Mouse (Mus musculus): ENCODE data around the gene Tmem51.

Tmem51 gene

DNA sequence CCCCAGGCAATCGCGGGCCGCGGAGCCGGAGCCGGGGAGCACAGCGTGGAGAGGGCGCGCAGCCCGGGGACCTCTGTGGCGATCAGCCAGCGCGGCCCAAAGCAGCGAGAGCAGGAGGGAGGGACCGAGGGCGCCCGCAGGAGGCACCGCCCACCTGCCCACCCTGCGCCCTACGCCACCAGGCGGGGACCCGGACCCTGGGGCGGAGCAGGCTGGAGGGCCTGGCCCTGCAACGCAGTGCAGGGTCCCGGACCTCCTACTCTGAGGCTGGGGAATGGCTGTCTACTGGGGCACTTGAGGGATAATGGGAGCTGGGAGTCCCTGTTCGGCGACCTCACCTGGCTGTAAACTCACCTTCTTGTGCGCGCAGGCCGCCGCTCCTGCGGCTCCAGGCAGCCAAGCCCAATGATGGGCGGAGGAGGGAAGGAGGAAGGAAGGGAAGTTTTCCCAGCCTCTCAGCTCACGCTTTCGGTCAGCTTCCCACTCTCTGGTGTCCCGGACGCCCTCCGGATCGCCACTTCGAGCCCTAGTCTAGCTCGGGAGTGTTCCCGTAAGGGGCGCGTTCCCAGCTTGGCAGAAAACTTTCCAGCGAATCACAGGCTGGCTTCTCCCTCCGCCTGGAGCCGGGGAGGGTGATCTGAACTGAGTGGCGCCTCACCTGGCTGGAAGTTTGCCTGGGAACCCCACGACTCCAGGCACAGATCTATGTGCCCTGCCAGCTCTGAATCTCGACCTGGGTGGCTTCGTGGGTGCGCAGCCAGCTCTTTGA lies at the start of gene Tmem51:
Gene Tmem51, minus strand, starts transcription at position 174 of the 769 bp plus-strand sequence.
- no peak for DNase-seq (ENCODE audit: low read depth, low spot score)

DNA sequence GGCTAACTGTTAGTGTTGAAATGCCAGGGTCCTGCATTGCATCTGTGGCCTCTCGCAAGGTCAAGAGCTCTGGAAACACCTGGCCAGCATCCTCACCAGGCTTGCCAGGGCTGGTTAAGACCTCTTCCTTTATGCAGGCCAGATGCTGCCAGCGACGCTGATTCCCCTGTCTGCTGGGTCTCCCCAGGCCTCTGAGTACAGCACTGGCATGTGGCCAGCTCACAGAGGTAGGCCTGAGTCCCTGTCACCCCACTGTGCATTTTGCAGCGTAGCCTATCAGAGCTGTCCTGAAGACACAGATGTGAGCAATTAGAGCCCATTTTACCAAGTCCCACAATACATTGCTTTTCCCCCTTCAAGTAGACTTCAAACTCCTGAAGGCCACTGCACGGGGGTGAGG lies 46.1 kb upstream of the Tmem51 start:
- DNase-seq (ENCODE audit: low read depth, low spot score): peak; percentile 55

DNA sequence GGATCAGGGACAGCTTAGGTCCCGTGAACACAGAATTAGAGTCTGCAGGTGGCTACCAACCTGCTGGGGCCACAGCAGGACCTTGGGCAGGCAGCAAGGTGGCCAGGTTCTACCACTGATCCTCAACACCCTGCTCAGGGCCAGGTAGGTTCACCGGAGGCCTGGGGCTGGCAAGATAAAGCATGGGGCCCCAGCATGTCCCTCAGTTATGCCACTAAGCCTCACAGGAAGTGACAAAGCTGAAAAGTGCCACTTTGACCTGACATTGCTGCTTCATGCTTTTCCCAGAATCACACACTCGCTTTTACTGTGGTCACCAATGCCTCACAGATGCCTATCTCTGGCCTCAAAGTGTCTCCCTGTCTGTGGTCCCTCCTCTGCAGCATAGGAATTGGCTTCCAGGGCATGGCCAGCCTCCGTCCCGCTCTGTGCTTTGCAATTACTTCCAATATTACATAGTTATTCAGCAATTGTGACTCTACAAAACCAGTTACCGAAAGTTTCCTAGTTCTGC lies 43.2 kb upstream of the Tmem51 start:
- no peak for DNase-seq (ENCODE audit: low read depth, low spot score)

DNA sequence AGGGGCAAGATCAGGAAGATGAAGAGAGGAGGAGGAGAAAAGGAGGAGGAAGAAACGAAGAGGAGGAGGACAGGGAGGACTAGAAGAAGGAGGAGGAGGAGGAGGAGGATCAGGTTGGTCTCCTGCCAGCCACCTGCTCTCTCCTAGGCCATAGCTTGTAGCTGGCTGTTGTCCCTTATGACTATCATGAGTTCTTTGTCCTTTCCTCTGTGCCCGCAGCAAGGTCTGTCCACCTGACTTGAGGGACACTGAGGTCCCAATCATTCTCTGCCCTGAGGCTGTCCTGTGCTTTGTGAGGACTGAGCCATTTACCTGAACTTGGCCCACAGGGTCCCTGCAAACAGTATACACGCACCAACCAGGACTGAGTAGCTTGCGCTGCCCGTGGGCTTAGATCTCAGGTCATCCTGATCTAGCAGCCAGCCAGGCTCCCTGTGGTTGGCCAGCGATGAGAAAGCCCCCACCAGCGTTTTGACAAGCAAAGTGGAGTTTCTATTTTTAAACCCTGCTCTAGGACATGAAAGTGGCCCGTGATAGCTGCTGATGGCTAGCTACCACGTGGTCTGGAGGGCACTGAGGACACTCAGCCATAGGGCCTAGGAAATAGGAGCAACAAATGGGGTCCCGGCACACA lies 42.7 kb upstream of the Tmem51 start:
- DNase-seq (ENCODE audit: low read depth, low spot score): no peak

DNA sequence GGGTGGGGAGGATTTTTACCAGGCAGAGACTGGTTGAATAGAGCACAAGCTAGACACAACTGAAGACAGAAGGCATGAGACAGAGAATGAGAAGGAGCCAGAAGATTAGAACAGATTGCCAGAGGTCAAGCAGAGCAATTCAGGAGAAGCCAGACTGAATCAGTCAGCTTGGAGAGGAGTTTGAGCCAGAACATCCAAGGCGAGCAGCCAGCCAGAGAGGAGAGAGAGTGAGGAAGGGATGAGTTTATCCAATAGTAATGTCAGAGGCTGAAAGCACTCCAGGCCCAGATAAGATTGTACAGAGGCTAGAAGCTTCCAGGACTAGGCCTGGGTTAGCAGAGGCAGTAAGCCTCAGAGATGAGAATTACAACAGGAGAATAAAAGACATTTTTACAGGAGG lies 37.1 kb upstream of the Tmem51 start:
- no peak for DNase-seq (ENCODE audit: low read depth, low spot score)

DNA sequence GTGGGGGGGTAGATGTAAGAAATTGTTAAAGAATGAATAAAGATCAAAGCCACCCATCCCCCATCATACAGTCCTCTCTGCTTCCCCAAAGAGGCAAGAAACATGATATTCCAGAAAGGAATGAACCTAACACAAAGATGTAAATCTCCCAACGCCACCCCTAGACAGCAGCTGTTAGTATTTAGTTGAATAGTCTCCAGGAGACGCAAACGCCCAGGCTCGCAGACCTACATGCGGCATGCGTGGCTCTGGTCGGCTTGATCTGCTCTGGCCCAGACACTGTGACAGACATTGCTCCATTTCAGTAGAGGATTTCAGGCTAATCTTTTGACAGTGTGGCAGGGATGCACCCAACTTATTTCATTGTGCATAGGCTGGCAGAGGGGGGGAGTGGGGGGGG lies 34.4 kb upstream of the Tmem51 start:
- DNase-seq (ENCODE audit: low read depth, low spot score): peak; percentile 34

DNA sequence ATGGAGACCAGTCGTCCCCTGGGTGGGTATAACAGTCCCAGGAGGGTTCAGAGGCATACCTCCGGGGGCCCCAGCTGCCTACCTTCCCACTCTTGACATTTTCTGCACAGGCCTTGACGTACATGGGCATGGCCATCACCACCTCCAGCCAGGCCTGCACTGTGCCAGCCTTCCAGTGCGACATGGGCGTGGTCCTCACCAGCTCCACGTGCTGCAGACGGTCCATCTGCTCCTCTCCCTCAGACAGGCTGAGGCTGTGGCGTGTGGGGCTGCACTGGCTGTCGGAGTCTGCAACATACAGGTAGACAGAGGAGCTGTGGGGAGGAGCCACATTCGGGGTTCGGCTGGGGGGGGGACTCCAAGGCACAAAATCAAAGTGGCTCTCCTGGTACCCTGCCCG lies 33.9 kb upstream of the Tmem51 start:
- no peak for DNase-seq (ENCODE audit: low read depth, low spot score)

DNA sequence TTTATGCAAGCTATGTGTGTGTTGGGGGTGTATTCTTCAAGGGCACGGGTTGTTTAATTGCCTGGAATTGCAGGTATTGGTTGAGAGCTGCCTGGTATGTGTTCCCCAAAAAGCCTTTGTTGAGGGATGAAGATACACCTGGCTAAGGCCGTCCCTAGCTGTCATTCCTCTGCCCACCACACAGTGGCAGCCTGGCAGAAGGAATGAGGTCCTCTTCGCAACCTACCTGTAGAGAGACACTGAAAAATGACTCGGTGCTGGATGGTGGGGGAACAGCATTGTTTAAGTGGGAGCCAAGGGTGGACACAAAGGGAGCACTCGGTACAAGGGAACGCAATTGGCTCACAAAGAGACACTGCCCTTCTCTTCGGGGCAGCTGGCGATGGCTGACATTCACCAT lies 29.2 kb upstream of the Tmem51 start:
- no peak for DNase-seq (ENCODE audit: low read depth, low spot score)

DNA sequence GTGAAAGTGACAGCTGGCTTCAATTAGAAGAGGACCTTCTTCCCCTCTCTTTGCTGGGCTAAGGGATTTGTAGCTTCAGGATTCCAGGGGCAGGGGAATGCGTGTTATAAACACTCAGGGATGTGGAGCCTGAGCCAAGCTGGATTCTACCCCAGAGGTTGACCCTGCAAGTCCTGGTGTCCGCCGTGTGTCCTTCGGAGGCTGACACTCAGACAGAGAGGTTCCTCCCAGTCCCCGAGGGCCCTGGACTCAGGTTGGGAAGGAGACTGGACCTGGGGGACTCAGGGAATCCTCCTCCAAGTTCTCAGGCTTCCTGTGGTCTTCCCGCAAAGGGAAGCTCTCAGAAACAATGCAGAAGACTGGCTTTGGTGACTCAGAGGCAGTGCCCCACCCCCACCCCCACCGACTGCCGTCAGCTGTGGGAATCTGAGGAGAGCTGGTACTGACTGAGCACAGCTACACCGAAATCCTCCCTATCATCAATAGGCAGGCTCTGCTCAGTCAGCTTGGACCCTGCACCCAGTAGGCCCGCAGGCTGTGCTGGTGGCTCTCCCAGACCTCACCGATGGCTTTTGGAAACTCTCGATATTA lies 19.1 kb upstream of the Tmem51 start:
- DNase-seq (ENCODE audit: low read depth, low spot score): no peak

DNA sequence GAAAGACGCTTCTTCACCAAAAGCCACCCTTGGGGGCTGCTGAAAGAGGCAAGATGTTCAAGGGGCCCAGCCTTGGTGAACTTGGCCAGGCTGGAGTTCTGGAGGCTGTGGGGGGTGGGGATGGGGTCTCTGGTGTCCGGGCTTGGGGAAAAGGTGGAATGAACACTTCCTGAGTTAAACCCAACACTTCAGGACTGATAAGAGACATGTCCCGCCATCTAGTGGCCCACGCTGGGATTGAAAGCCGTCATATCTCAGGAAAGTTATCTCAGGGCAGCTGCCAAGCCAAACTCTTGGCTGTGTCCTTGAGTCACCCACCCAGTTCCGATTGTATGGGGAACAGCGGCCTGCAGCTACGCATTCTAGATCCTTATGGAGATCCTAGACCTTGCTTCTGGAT lies 14.2 kb upstream of the Tmem51 start:
- DNase-seq (ENCODE audit: low read depth, low spot score): peak; percentile 73

DNA sequence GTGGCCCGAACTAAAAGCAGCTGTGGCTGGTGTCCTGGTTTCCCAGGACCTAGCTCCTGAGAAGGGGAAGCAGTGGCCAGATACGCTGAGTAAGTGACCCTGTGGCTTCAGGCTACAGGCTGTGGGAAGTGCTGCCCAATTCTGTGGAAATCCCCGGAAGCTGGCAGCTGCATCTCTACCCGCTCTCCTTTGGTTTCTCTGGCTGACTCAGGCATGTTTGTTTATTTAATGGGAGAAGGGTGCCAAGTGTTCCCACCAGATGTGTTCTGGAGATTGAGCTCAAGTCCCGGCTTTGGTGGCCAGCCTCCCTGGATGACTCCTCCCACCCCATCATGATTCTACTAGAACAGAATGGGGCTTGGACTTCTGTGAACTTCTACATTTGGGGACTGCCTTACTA lies 13.8 kb upstream of the Tmem51 start:
- no peak for DNase-seq (ENCODE audit: low read depth, low spot score)

DNA sequence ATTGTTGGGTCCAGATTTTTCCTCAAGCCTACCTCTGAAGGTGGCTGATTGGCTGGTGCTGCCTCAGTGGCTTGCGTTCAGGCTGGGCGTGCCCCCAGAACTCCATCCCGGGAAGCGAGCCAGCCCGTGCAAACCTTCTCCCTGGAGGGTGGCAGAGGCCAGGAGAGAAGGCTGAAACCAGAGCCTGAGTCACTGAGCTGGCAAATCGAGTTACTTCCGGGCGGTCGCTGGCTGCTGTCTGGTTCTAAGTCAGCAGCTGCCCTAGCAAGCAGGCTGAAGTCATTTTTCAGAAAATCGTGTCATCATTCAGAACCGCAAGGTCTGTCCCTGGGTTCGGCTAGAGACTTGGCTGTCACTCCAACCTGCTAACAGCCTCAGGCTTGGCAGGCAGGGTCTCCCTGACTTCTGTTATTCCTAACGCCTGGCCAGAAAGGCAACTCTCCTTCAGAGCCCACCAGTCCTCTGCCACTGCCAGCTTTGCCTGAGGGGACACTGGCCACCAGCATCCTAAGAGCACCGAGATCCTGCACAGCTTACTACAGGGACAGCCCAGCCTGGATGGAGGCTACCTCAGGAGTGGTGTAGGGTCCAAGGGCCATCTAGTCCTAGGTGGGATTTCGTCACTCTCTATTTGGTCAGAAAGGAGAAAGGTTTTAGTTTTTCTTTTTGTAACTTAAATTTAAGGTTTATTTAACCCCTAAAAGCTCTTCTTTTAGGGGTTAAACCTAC lies 11.6 kb upstream of the Tmem51 start:
- no peak for DNase-seq (ENCODE audit: low read depth, low spot score)

DNA sequence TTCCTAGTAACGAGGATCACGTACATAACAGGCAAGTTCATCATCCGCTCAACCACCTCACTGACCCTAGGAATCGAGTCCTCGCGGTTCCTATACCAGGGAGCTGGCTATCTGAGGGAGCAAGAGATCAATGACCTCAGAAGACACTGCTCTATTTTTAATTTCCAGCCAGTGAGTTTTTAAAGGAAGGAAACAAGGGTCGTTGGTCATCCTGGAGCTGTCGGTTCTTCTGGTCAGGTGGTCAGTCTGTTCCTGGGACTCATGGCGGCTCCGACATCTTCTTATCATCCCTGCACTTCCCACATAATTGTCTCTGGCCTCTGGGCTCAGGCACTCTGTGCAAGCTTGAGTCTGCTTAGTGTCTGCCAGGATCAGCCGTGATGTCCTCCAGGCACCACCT lies 10.3 kb upstream of the Tmem51 start:
- no peak for DNase-seq (ENCODE audit: low read depth, low spot score)

DNA sequence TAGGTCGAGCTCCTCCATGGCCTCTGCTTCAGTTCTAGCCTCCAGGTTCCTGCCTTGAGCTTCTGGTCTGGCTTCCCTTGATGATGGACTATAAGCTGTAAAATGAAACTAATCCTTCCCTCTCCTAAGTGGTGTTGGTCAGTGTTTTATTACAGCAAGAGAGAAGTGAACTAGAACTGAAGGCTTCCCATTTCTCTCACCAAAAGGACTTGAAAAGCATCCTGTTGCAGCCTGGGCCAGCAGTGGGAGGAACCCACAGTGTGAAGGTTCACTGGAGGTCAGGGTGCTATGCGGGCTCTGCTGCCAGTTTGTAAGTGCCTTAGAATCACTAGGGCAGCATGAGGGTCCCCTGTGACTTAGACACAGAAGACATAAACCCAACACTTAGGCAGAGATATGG lies 7.0 kb upstream of the Tmem51 start:
- no peak for DNase-seq (ENCODE audit: low read depth, low spot score)

DNA sequence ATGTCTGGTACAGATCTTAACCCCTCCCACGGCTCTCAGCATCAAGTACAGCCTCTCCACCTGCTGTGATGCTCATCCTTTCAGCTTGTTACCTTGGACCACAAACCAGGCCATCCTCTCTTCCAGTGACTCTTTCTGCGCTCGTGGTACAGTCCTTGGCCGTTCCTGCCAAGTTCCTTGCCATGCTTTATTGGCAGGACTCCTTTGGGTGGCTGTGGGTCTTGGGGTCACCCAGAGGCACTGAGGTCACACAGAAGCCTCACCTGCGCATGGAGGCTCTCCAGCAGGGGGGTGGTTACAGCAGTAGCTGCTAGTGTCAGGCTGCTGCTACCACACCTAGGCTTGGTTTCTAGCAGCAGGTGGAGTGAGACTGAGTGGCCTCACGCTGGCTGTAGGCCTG lies 5.9 kb upstream of the Tmem51 start:
- DNase-seq (ENCODE audit: low read depth, low spot score): no peak

DNA sequence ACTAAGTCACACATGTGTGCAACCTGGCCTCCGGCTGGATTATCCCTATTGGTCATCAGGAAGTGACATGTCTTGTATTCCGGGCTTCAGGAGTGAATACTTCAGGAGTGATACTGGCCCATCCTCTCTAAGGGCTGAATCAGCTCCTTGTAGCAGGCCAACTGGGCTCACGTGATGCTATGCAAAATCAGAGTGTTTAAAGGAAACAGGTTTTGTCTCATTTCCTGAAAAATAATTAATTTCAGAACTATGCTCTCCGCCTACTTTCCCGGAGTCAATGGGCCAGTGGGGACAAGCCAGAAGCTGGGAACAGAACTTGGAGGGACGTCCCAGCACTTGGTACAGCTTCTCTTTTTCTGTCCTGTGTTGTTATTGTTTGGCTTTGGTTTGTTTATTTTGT lies 4.7 kb upstream of the Tmem51 start:
- DNase-seq (ENCODE audit: low read depth, low spot score): no peak

DNA sequence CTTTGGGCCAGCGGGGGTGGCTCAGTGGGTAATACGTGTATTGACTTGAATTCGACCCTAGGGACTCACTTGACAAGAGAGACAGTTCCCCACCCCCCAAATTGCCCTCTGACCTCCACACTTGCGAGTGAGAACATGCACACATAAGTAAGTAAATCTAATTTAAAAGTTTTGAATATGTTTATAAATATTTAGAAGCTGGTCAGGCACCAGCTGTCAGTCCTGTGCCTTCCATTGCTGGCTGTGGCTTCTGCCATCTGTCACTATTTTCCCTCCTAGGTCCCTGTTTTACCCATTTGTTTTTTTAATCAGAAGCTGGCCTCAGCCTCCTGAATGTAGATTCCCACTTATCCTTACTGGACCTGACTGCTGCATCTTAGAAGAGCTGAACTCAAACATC lies 4.3 kb upstream of the Tmem51 start:
- DNase-seq (ENCODE audit: low read depth, low spot score): no peak

DNA sequence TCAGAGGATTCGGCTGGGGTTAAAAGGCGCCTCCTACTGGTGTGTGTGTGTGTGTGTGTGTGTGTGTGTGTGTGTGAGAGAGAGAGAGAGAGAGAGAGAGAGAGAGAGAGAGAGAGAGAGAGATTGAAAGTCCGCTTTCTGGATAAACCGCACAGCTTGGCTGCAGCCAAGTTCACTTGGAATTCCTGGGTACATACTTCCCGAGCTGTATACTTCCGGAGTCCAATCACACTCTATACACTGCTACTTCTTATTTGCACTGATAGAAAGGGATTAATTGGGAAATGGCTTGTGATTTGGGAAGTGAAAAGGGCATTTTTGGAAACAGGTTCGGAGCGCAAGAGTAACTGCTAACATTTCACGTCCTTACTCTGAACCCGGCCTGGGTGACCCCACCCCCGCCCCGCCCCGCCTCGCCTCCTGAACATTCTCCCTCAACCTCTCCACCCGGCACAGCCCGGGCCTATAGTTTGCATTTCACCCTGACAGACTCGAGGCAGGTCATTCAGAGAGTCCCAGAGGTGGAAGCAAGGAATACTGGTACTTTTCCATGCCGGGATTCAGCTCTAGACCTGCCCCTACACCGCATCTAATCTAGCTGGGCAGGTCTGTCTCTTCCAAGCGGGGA lies 946 bp upstream of the Tmem51 start:
- DNase-seq (ENCODE audit: low read depth, low spot score): no peak

DNA sequence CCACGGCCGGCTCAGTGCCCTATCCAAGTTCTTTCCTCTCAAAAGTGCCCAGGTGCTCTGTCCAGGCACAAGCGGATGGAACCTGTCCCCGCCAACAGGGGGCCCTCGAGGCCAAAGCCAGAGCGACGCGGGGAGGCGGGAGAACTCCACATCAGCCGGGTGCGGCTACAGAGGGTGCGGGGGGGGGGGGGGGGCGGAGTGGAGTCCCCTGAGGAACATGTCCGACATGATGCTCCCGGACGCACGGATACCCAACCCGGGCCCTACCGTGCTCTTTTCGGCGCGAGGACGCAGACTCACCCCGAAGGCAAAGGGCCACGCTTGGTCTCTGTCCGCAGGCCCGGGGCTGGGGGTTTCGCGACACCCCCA lies 358 bp downstream of the Tmem51 start:
- peak; percentile 63 for DNase-seq (ENCODE audit: low read depth, low spot score)

DNA sequence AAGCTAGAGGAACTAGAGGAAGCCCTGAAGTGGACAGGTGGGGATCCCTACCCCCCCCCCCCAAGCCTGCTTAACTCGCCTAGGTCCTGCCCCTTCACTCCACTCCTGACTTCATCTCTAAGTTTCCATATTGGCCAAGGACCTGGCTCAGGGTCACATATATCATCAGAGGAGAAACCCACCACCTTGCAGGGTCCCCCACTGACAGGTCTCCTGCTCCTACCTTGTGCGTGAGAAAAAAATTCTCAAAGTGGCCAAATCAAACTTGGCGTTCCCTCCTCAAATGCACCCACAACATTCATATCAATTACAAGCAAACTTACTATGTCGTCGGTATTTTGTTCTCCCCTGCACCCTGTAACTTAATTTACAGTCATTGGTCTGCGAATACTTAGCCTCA lies 911 bp downstream of the Tmem51 start:
- DNase-seq (ENCODE audit: low read depth, low spot score): no peak

DNA sequence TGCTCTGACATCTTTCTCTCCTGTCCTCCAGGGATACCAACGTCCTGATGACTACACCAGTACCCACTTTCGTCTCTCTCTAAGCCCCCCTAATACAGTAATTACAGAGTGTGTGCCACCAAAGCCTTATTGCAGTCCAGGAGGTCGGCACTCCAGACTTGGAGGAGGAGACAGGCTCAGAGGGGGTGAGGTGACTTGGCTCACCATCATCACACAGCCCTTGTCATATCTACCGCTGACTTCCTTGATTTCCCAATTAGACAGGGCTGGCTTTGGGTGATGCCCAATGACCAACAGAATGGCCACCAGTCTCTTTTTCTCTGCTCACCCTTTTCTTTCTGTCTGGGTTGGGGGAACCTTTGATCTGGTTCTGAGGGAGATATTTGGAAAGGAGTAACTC lies 1.4 kb downstream of the Tmem51 start:
- DNase-seq (ENCODE audit: low read depth, low spot score): no peak
